Mouse (Mus musculus): Measurements from ENCODE around the gene Ube2g2. TPM values are rescaled to one million over a fixed set of nuclear protein-coding genes. Genes with fewer than 3 reads are reported as not detected.
A peak's percentile ranks its signal among the peaks of the same experiment; 100 is the strongest.

Gene Ube2g2
- total RNA-seq, 2 experiments from 2014 or later, result 42.2 to 44.3 TPM

GRCm38 (mm10) chr10:77605908-77606826 lies 15.9 kb upstream of the Ube2g2 start, which contains the start of the genes Sumo3 and Gm49325:
Gene Sumo3, plus strand, starts transcription at chr10:77606097.
Gene Gm49325, plus strand, starts transcription at chr10:77606197.
- peak; percentile 98 to 99 for DNase-seq (ENCODE audit: low spot score in 2 of 2)

GRCm38 (mm10) chr10:77606855-77607254 lies 15.2 kb upstream of the Ube2g2 start:
- no peak for DNase-seq (ENCODE audit: low spot score in 2 of 2)

GRCm38 (mm10) chr10:77607441-77607840 lies 14.6 kb upstream of the Ube2g2 start:
- DNase-seq (ENCODE audit: low spot score in 2 of 2), result no peak

DNA sequence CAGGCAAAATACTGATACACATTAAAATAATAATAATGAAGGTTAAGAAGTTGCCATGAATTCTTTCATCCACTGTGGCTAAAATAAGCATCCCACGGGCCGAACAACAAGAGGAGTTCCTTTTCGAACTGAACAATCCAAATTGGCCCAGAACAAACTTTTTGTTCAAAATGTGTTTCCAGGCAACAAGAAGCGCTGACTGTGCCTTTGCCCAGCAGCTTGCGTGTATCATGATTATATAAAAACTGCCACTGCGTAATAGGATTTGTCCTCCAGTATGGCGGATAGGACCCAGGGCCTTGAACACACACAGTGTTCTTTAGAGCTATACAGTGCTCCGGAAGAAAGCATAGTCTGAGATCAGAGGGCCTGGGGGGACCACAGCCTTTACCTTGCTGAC lies 13.5 kb upstream of the Ube2g2 start:
- no peak for DNase-seq (ENCODE audit: low spot score in 2 of 2)

- no peak for DNase-seq (ENCODE audit: low spot score in 2 of 2)
These were observed 11.7 kb upstream of the Ube2g2 start for GRCm38 (mm10) chr10:77610221-77610961.

- no peak for DNase-seq (ENCODE audit: low spot score in 2 of 2)
These were observed 8.7 kb upstream of the Ube2g2 start for GRCm38 (mm10) chr10:77613409-77613808.

DNA sequence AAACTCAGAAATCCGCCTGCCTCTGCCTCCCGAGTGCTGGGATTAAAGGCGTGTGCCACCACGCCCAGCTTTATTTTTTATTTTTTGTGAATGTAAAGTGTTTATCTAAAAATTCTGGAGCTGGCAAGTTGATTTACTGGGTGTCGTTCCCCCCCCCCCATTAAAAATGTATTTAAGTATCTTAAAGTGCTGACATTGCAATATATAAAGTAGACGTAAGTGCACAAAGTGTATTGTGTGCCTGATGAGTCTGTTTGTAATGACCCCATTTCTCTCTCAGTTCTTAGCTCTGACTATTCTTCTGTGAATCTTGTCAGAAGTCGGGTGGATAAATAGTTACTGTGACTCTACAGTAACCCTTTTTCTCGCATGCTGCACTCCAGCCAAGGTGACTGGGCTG lies 6.4 kb upstream of the Ube2g2 start:
- no peak for DNase-seq (ENCODE audit: low spot score in 2 of 2)

DNA sequence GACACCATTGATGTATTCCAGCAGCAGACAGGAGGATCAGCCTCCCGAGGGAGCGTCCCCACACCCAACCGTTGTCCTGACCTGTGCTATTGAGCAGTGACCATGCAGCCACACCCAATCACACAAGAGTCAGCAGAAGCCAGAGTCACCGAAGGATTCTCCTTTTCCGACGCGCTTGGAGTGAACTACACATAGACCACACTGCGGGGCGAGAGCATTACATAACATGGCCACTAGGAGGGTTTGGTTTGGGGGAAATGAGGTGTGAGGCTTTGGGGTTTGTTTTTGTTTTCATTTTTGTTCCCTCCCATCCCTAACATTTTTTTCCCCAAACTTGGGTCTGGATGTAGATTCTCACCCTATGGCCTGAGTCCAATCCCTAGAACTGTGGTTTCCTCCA lies 5.9 kb upstream of the Ube2g2 start:
- no peak for DNase-seq (ENCODE audit: low spot score in 2 of 2)

- DNase-seq (ENCODE audit: low spot score in 2 of 2), result no peak
These were observed 5.1 kb upstream of the Ube2g2 start for GRCm38 (mm10) chr10:77616926-77617325.

DNA sequence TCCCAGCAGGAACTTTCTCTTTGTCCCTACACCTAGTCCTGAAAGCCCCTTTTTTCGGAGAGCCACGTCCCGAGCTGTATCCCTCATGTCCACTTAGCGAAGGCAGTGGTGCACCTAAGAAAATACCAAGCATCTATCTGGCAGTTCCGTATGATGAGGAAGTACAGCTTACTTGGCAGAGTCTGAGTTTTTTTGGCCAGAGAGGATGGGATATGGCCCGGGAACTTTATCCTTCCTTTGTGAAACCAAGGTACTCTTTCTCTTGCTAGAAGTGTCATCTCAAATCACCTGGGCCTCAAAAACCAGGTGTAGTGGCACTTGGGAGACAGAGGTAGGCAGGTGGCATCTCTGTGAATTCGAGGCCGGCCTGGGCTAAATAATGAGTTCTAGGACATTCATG lies 529 bp upstream of the Ube2g2 start:
- DNase-seq (ENCODE audit: low spot score in 2 of 2), result no peak

DNA sequence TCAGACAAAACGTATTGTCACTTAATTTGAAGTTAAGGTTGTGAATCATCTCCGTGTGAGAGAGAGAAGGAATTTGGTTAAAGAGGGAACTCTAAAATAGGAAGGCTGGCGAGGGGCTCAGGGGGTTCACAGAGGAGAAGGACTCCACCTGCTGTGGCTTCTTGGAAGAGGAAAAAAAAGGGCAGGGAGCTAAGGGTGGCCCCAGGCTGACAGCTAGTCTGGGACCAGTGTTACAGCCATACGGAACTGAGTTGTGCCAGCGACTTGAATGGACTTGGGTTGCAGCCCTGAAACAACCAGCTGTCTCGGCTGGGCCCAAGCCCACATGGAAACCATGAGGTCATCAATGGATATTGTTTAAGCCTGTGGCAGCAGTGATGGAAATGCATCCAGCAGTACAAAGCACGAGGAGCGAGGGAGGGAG lies 1.0 kb downstream of the Ube2g2 start:
- no peak for DNase-seq (ENCODE audit: low spot score in 2 of 2)

DNA sequence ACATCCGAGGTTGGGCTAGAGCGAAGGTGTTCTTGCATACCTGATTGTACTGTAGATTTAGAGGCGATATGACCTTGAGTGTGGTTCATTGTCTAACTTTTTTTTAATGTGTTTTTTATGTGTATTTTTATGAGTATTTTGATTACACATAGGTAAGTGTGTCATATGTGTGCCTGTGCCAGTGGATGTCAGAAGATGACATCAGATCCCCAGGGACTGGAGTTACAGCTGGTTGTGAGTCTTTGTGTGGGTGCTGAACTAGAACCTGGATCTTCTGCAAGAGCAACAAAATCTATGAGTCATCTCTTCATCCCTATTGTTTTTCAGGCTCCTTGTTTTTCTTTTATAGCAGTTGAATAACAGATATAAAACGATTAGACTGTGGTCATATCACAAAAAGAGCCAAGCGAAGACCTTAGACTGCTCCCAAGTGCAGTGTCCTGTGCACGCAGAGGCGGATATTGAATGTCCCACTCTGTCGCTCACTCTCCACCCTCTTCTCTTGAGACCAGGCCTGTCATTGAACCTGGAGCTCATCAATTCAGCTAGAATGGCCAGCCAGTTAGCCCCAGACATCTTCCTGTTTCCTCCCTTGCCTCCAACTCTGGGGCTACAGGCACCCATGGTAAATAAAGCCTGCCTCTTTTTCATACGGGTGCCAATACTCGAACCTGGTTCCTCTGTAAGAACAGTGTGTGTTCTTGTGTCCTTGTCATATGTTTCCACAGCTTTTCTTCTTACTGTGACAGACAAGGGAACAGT lies 1.7 kb downstream of the Ube2g2 start:
- no peak for DNase-seq (ENCODE audit: low spot score in 2 of 2)

GRCm38 (mm10) chr10:77624570-77624995 lies 2.5 kb downstream of the Ube2g2 start:
- DNase-seq (ENCODE audit: low spot score in 2 of 2), result no peak

DNA sequence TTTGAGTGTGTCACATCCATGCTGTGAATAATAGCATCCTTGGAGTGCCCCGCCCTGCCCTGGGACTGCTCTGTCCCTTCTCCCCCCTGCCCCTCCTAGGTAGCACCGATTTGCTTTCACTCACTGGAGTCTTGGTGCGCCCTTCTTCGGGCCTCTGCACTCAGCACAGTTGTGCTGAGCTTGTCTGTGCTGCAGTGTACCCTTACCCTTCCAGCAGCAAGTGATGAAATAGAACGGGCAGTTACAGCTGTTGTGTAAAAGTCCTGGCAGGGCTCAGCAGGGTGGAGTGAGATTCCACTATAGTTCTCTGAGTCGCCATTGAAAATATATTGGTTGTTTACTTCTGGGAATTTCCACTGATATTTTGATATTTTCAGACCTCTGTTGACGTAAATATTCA lies 4.0 kb downstream of the Ube2g2 start:
- no peak for DNase-seq (ENCODE audit: low spot score in 2 of 2)

- DNase-seq (ENCODE audit: low spot score in 2 of 2), result no peak
These were observed 4.5 kb downstream of the Ube2g2 start for GRCm38 (mm10) chr10:77626591-77626990.

GRCm38 (mm10) chr10:77627497-77627896 lies 5.4 kb downstream of the Ube2g2 start:
- DNase-seq (ENCODE audit: low spot score in 2 of 2), result peak; percentile 40 to 71

DNA sequence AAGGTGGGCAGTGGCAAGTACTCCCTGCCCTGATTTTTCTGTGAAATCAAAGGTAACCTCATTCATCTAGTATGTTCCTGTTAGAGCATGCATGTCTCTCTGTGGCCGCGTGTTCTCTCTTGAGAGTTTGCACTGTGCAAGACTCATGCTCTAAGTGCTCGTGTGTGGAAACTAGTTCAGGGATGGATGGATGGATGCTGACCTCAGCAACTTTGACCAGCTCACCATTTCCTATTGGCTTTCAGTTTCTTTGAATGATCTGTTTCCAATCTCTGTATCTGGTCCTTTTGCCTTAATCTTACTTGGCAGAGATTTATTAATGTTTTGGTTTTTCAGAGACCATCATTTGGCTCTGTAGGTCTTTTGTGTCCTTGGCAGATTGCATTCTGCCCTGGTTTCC lies 7.1 kb downstream of the Ube2g2 start:
- DNase-seq (ENCODE audit: low spot score in 2 of 2), result no peak

- DNase-seq (ENCODE audit: low spot score in 2 of 2), result no peak
These were observed 7.9 kb downstream of the Ube2g2 start for GRCm38 (mm10) chr10:77629970-77630369.

DNA sequence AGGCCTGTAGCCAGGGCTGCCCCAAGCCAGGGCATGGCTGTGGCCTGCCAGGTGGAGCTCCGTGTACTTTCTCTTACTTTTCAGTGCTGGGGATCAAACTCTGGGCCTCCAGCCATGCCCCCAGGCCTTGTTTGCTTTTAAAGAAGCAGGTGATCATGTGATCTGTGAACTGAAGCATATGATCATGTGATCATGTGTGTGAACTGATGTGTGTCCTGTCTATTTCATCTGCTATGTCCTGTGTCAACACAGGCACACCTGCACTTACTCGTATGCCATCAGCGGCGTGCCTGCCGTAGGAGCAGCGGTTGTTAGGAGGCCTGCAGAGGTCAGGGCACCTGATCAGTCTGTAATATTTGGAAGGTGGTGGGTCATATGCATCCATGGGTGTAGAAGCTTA lies 11.9 kb downstream of the Ube2g2 start:
- no peak for DNase-seq (ENCODE audit: low spot score in 2 of 2)

- DNase-seq (ENCODE audit: low spot score in 2 of 2), result no peak
These were observed 12.6 kb downstream of the Ube2g2 start for GRCm38 (mm10) chr10:77634452-77635231.
